Mouse (Mus musculus) A20 (cell line): ENCODE measurements around the gene Atad5.
A peak's percentile ranks its signal among the peaks of the same experiment; 100 is the strongest.

Experiments
- DNase-seq: peaks from one replicate; pipeline ENCODE4 v3.0.0-alpha.2; 2011; ENCODE audit warnings: low read depth, low spot score

Gene Atad5

DNA sequence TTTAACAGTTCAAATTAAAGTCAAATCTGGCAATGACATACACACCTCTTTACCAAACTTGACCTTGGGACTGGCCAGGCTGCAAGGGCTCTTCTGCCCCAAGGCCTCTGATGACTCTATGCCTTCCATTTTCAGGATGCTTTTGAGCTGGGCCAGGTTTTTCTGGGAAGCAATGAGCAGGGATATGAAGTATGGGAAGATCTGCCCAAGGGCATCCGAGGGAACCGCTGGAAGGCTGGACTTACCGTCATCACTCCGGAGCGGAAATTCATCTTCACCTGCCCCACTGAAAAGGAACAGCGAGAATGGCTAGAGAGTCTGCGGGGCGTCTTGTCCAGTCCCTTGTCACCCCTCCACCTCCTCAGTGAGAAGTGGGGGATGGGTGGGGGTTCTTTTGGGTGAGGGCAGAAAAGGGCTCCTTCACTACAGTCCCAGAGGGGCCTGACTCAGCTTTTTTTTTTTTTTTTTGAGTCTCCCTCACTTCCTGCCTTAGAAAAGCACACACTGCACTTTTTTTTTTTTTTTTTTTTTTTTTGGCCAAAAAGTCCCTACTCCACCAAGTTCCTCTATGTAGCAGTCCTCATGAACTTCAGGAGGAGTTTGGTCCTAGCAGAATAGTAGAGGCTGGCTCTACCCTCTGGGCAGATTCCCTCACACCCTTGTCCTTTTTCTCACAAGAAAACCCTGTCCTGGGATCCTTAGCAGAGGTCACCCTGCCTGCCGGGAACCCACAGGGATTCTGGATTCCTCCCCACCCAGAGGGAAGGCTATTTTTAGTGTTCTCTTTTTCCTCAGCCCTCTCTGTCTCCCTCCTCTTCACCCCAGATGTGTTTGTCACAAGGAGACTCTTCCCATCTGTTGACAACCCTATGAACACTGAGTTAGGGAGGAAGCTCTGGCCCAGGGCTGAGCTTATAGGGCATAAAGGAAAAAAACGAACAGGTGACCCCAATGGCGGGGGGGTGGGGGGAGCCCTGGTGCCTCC, 88.0 kb downstream of the Atad5 start:
- DNase-seq = peak; percentile 42

DNA sequence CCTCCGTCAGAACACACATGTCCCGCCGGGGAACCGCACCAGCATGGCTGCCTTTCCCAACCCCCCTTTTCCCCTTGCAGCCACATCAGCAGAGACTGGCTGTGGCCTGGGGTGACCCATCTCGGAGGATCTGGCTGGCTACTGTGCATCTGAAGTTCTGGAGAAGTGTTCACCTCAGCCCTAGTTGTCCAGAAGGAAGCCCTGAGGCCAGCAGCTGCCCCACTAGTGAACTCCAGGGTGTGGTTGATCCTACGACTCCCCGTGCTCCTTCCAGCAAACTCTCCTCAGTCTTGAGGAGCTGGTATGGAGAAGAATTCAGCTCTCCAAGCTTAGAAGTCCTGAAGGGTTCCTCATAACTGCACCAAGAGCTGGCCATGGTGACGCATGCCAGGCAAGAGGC, 89.1 kb downstream of the Atad5 start:
- no peak for DNase-seq

DNA sequence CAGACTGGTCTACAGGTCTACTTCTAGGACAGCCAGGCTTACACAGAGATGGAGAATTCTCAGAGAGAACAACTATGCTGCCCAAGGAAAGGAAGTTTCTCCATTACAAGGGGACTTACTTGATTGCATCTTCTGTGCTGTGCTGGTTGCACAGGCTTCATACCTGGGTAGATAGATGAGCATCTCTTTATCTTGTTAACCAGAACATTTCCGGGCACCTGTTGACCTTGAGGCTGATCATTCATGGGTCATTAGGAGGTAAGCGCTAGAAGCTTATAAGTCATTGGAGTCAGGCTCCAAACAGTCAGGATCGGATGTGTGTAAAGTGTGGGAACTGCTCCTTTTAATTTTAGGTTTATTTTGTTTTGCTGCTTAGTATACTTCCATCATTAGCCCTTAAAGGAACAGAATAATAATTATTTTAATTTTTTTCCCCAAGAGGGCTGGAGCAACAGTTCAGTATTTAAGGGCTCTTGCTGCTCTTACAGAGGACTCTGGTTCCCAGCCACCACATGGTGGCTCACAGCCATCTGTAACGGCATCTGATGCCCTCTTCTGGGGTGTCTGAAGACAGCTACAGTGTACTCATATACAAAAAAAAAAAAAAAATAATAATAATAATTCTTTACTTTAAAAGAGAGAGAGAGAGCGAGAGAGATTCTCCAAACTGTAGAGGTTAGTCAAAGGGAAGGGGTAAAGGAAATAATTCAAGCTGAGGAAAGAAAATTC, 92.0 kb downstream of the Atad5 start:
- peak; percentile 54 for DNase-seq

DNA sequence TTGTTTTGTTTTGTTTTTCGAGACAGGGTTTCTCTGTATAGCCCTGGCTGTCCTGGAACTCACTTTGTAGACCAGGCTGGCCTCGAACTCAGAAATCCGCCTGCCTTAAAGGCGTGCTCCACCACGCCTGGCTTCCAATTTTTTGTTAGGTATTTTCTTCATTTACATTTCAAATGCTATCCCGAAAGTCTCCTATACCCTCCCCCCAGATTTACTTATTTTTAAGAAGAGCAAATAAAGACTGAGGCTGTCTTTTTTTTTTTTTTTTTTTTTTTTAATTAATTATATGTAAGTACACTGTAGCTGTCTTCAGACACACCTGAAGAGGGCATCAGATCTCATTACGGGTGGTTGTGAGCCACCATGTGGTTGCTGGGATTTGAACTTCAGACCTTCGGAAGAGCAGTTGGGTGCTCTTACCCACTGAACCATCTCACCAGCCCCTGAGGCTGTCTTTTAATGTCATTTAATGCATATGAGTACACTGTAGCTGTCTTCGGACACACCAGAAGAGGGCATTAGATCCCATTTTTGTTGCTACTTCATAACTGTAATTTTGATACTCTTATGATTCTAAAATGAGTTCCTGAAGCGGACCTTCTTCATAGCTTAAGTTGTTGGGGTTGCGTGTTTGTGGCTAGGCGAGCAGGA, 94.0 kb downstream of the Atad5 start:
- DNase-seq = peak; percentile 21

DNA sequence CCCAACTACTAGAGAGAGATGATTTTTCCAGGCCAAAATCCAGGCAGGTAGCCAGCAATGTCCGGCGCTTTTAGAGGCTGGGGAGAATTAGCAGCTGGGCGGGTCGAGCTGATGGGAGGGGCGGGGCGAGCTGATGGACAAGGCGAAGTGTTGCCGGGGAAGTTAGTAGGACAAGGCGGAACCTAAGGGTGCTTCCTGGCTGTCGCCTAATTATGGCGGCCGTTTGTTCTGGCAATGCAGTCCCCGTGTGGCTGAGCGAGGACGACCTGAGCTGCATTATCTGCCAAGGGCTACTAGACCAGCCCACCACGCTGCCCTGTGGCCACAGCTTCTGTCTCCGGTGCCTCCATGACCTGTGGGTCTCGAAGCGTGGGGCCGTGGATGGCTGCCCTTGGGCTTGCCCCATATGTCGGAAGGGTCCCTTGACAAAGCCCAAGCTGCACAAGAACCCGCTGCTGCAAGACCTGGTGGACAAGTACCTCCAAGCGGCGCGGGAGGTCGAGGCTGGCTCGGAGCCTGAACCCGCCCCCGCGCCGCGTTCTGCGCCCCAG, 94.6 kb downstream of the Atad5 start, which contains the start of gene Rnf135:
Gene Rnf135, plus strand, starts transcription at position 147 of the 551 bp plus-strand sequence.
- peak; percentile 95 for DNase-seq

DNA sequence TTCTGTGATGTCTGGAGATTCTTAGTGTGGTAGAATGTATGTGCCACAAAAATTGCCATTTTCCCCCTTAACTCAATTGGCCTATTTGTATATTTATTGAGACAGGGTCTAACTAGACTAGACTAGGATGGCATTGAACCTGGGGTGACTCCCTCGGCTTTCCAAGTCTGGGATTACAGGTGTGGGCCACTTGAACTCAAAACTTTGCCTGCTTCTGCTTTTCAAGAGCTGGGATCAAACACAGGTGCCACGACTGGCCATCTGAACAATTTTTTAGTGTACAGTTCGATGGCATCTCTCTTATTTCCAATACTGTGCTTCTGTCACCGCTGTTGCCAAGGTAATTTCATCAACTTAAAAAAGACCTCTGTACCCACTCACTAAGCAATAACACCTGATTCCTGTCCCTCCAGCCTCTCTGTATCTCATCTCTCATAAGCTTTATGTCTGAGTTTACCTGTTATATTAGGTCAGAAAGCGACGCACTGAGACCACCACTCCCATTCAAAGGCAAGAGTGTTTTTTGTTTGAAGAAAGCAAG, 95.4 kb downstream of the Atad5 start:
- DNase-seq = peak; percentile 44
